Mouse (Mus musculus) CH12.LX (cell line): ENCODE data around the gene Cmip. TPM values are rescaled to one million over a fixed set of nuclear protein-coding genes. Genes with fewer than 3 reads are reported as not detected.
A peak's percentile ranks its signal among the peaks of the same experiment; 100 is the strongest.

Experiments
- DNase-seq: peaks from one replicate; pipeline ENCODE4 v3.0.0-alpha.2; 2013; ENCODE audit errors: extremely low read depth
- H3K27ac ChIP-seq: 2 replicates; pipeline ENCODE4 v1.5.1; 2012; ENCODE audit warnings: low read depth, mild to moderate bottlenecking, control low read depth, moderate library complexity; ENCODE audit not compliant: insufficient read depth
- H3K27me3 ChIP-seq: replicated peaks from 2 replicates; pipeline ENCODE3; 2012; ENCODE audit warnings: inconsistent platforms
- H3K36me3 ChIP-seq, 2 experiments: replicated peaks in 1 of 2; 2 replicates each; pipeline versions ENCODE3 to v1.6.1; 2012; ENCODE audit warnings: inconsistent platforms in 1 of 2, low read length in 1 of 2, mild to moderate bottlenecking in 1 of 2, mixed read lengths in 1 of 2, moderate library complexity in 1 of 2; ENCODE audit not compliant: control insufficient read depth in 1 of 2, insufficient read depth in 1 of 2
- H3K4me1 ChIP-seq, 2 experiments: 2 replicates each; pipeline ENCODE4 v1.6.1; 2012; ENCODE audit warnings: inconsistent platforms in 1 of 2, moderate library complexity in 1 of 2; ENCODE audit not compliant: insufficient read depth in 2 of 2, control insufficient read depth in 1 of 2
- H3K4me2 ChIP-seq: 2 replicates; pipeline ENCODE4 v1.6.1; 2012; ENCODE audit warnings: low read depth, mild to moderate bottlenecking, control low read depth; ENCODE audit not compliant: poor library complexity, insufficient read depth, severe bottlenecking
- H3K4me3 ChIP-seq, 3 experiments: fragments of 150-350 bp in 1 of 3; sonication (generic) in 1 of 3; replicated peaks in 1 of 3; 2 replicates each; pipeline versions ENCODE3 to v1.5.1; 2011 to 2012; ENCODE audit warnings: low read depth in 2 of 3, low read length in 2 of 3, mild to moderate bottlenecking in 2 of 3, moderate library complexity in 2 of 3, control low read depth in 1 of 3, improper control_type of control experiment in 1 of 3, inconsistent platforms in 1 of 3, mixed read lengths in 1 of 3; ENCODE audit not compliant: poor library complexity in 1 of 3
- H3K79me2 ChIP-seq: replicated peaks from 2 replicates; pipeline ENCODE4 v1.6.1; 2012; ENCODE audit warnings: mild to moderate bottlenecking, moderate library complexity; ENCODE audit not compliant: control insufficient read depth, poor library complexity, insufficient read depth, severe bottlenecking; ENCODE audit errors: extremely low read depth
- H3K9ac ChIP-seq: 2 replicates; pipeline ENCODE4 v1.6.1; 2012; ENCODE audit warnings: low read depth, mild to moderate bottlenecking, control low read depth, moderate library complexity; ENCODE audit not compliant: insufficient read depth
- H3K9me3 ChIP-seq: replicated peaks from 2 replicates; pipeline ENCODE3; 2012; ENCODE audit warnings: low read length, inconsistent platforms, mixed read lengths
- BHLHE40 ChIP-seq: IDR thresholded peaks from 2 replicates; pipeline ENCODE4 v1.6.1; 2011; ENCODE audit warnings: mild to moderate bottlenecking, low read depth, low read length, improper control_type of control experiment
- HCFC1 ChIP-seq: IDR thresholded peaks from 2 replicates; pipeline ENCODE4 v1.6.1; 2012; ENCODE audit warnings: low read depth, mild to moderate bottlenecking, inconsistent platforms, low read length, improper control_type of control experiment
- KAT2A ChIP-seq: IDR thresholded peaks from 2 replicates; pipeline ENCODE4 v1.6.1; 2012; ENCODE audit warnings: low read length, improper control_type of control experiment, inconsistent platforms; ENCODE audit not compliant: insufficient replicate concordance
- MAX ChIP-seq: IDR thresholded peaks from 2 replicates; pipeline ENCODE4 v1.6.1; 2011; ENCODE audit warnings: low read length, improper control_type of control experiment
- MAZ ChIP-seq: IDR thresholded peaks from 2 replicates; pipeline ENCODE4 v1.6.1; 2012; ENCODE audit warnings: low read depth, mild to moderate bottlenecking, inconsistent platforms, low read length, improper control_type of control experiment, moderate library complexity
- MEF2A ChIP-seq: IDR thresholded peaks from 2 replicates; pipeline ENCODE4 v1.6.1; 2014; ENCODE audit warnings: low read depth, mild to moderate bottlenecking, inconsistent platforms, low read length, improper control_type of control experiment, borderline replicate concordance
- MXI1 ChIP-seq: IDR thresholded peaks from 2 replicates; pipeline ENCODE4 v1.6.1; 2011; ENCODE audit warnings: mild to moderate bottlenecking, low read depth, low read length, improper control_type of control experiment
- MYC ChIP-seq: IDR thresholded peaks from 2 replicates; pipeline ENCODE4 v1.6.1; 2011; ENCODE audit warnings: low read depth, mild to moderate bottlenecking, improper control_type of control experiment, low read length
- NELFE ChIP-seq: IDR thresholded peaks from 2 replicates; pipeline ENCODE4 v1.6.1; 2011; ENCODE audit warnings: low read depth, low read length, improper control_type of control experiment
- NRF1 ChIP-seq: IDR thresholded peaks from 2 replicates; pipeline ENCODE4 v1.6.1; 2014; ENCODE audit warnings: low read depth, mild to moderate bottlenecking, inconsistent platforms, low read length, improper control_type of control experiment, moderate library complexity
- PAX5 ChIP-seq: IDR thresholded peaks from 2 replicates; pipeline ENCODE4 v1.6.1; 2012; ENCODE audit warnings: low read length, inconsistent platforms, mixed read lengths
- RAD21 ChIP-seq: IDR thresholded peaks from 2 replicates; pipeline ENCODE4 v1.6.1; 2011; ENCODE audit warnings: low read depth, mild to moderate bottlenecking, low read length, improper control_type of control experiment, moderate library complexity
- SIN3A ChIP-seq: IDR thresholded peaks from 2 replicates; pipeline ENCODE4 v1.6.1; 2012; ENCODE audit warnings: low read length, improper control_type of control experiment, inconsistent platforms
- SMC3 ChIP-seq: IDR thresholded peaks from 2 replicates; pipeline ENCODE4 v1.6.1; 2011; ENCODE audit warnings: low read depth, low read length, improper control_type of control experiment
- ZMIZ1 ChIP-seq: IDR thresholded peaks from 2 replicates; pipeline ENCODE4 v1.6.1; 2012; ENCODE audit warnings: low read depth, mild to moderate bottlenecking, inconsistent platforms, low read length, improper control_type of control experiment
- ZNF384 ChIP-seq: IDR thresholded peaks from 2 replicates; pipeline ENCODE4 v1.6.1; 2012; ENCODE audit warnings: low read depth, low read length, improper control_type of control experiment, inconsistent platforms
- dilution Hi-C: fragments of 300-500 bp; cut with MboI; formaldehyde crosslinking; loops from 2 replicates; pipeline ENCODE4 v1.14.3; 2020; ENCODE audit warnings: low sequenced_read_pairs; ENCODE audit not compliant: extremely low pct_unique_long_range_greater_than_20kb, extremely low pct_ligation_motif_present
- in situ Hi-C: fragments of 300-500 bp; cut with MboI; formaldehyde crosslinking; loops from 3 replicates; pipeline ENCODE4 v1.14.3; 2019; ENCODE audit warnings: low sequenced_read_pairs, low pct_ligation_motif_present, low pct_unique_long_range_greater_than_20kb, mixed read lengths
- polyA plus RNA-seq: library from polyadenylated mRNA; unstranded; fragments of >175 nt; gene quantifications from 2 replicates; pipeline ENCODE4 v1.2.1, GENCODE M21; 2012; ENCODE audit warnings: low read depth; ENCODE audit not compliant: insufficient read length
- total RNA-seq, 2 experiments: library from RNA; depleted of rRNA; stranded (reverse); fragments of 300-350 nt in 1 of 2; fragments of >200 nt in 1 of 2; gene quantifications; 2 replicates each; pipeline ENCODE4 v1.2.3; 2012 to 2014

Cmip gene
- total and polyA plus RNA-seq, 3 experiments, result 5.2 to 39.0 (median 16.5) TPM

DNA sequence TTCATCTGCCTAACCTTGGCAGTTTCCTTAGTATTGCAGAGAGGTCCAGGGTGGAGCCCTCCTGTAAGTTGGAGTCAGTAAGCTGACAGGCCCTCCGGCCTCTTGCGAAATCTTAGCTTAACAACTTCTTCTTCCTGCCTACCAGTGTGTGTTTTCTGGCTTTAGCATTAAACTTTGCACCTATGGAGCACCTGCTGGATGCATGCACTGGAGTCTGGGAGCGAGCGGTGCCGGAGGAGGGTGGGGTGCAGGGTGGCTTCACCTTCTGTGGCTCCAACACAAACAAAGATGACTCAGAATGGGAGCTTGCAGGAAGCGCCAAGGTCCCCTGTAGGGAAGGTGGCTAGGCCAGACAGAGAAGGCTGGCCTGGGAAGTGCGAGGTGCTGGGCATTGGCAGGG lies 23.6 kb downstream of the Cmip start:
- DNase-seq, result no peak
- no peak overlapping the region for H3K27ac ChIP-seq
- no peaks in the 10 kb centered on the region for H3K9me3 ChIP-seq
- in situ Hi-C loops, result no loop called here
- H3K27me3 ChIP-seq, result no peaks in the 10 kb centered on the region
- H3K79me2 ChIP-seq, result peaks cover 20% of the 10 kb centered on the region
- dilution Hi-C loops, result no loop called here
- H3K4me1 ChIP-seq, result peaks cover 27 to 59% of the 10 kb centered on the region in 2 experiments
- no peak overlapping the region for H3K4me2 ChIP-seq
- no peak overlapping the region for H3K4me3 ChIP-seq
- peaks cover 0 to 44% of the 10 kb centered on the region in 2 experiments for H3K36me3 ChIP-seq
- H3K9ac ChIP-seq, result no peak overlapping the region
- TF ChIP-seq ZMIZ1, result no peak
- no peak for TF ChIP-seq MEF2A
- no peak for TF ChIP-seq BHLHE40
- TF ChIP-seq NELFE, result no peak
- TF ChIP-seq HCFC1, result no peak
- TF ChIP-seq SIN3A, result no peak
- TF ChIP-seq MXI1, result no peak
- TF ChIP-seq MYC, result no peak
- no peak for TF ChIP-seq MAX
- TF ChIP-seq RAD21, result no peak
- no peak for TF ChIP-seq PAX5

DNA sequence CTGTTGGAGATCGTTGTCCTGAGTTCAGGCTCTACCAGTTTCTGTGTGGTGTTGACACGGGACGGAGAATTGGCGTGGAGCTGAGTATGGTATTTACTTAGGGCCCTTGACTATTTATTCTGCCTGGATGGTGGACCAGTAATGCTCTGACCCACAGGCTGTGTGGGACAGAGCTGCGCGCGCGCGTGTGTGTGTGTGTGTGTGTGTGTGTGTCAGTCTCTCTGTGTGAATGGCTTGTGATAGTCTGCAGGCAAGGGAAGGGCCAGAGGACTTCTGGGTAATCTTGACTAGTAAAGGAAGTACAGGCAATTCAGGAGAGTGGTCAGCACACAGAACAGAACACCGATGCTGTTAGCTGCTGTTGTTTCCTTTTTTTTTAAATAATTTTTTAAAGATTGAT lies 24.8 kb downstream of the Cmip start:
- no peak overlapping the region for H3K4me3 ChIP-seq
- H3K4me2 ChIP-seq, result peak overlapping the region; percentile 46
- peaks cover 6 to 47% of the 10 kb centered on the region in 2 experiments for H3K36me3 ChIP-seq
- in situ Hi-C loops, result no loop called here
- DNase-seq, result no peak
- no peak for TF ChIP-seq ZNF384
- no peak for TF ChIP-seq MAZ
- TF ChIP-seq SMC3, result no peak
- TF ChIP-seq KAT2A, result no peak
- peak; percentile 49 for TF ChIP-seq NRF1
- H3K9me3 ChIP-seq, result peaks cover 6% of the 10 kb centered on the region
- no peaks in the 10 kb centered on the region for H3K27me3 ChIP-seq
- H3K4me1 ChIP-seq, result peaks cover 28 to 70% of the 10 kb centered on the region in 2 experiments
- H3K27ac ChIP-seq, result no peak overlapping the region
- H3K9ac ChIP-seq, result no peak overlapping the region
- peaks cover 22% of the 10 kb centered on the region for H3K79me2 ChIP-seq
- dilution Hi-C loops, result no loop called here
